8 mouse cellular contexts compared by ENCODE assay signal in genomic region chr1:87510166-87510691, GRCm38 (mm10). TPM values are rescaled to one million over a fixed set of nuclear protein-coding genes. Genes with fewer than 3 reads are reported as not detected.
DNase-seq lines count a peak whose midpoint lies in the region; ATAC-seq and TF ChIP-seq lines count a peak whose summit lies in the region.

No protein-coding gene starts in this region.

- 1% methylated on average over 51 of the region's 61 CpGs for WGBS in forebrain, postnatal 0 days
- WGBS in kidney, postnatal 0 days: under 1% methylated on average over 47 of the region's 61 CpGs
- 3% methylated on average over 26 of the region's 61 CpGs for whole genome bisulfite sequencing in liver, postnatal 0 days (ENCODE audit: insufficient replicate concordance)

- no peak for TF ChIP-seq EP300 in liver, postnatal 0 days (IDR thresholded peaks at IDR 0.05; ENCODE audit: low read depth)

- H3K36me3 ChIP-seq in forebrain, postnatal 0 days (ENCODE audit: insufficient read depth): no peaks in the 10 kb centered on the region
- no peaks in the 10 kb centered on the region for H3K36me3 ChIP-seq in kidney, postnatal 0 days (ENCODE audit: insufficient read depth, low read length)
- H3K36me3 ChIP-seq in liver, postnatal 0 days (replicated peaks; ENCODE audit: insufficient read depth, low read length): peaks cover 2% of the 10 kb centered on the region; the same call in 1 of the 2 replicates

- peak; percentile 93 for ATAC-seq in forebrain, postnatal 0 days
- peak; percentile 69 for ATAC-seq in kidney, postnatal 0 days (replicated peaks; ENCODE audit: low FRiP score, low read depth)
- ATAC-seq in liver, postnatal 0 days: peak; percentile 38

- H3K4me2 ChIP-seq in forebrain, postnatal 0 days (ENCODE audit: low read depth): peak overlapping the region; percentile 94
- H3K4me2 ChIP-seq in kidney, postnatal 0 days (ENCODE audit: low read length): peak overlapping the region; percentile 99
- H3K4me2 ChIP-seq in liver, postnatal 0 days (ENCODE audit: low read depth, low read length): peak overlapping the region; percentile 86

- H3K9ac ChIP-seq in forebrain, postnatal 0 days: peak overlapping the region; percentile 80
- peak overlapping the region; percentile 38; the same call in 1 of the 2 replicates for H3K9ac ChIP-seq in kidney, postnatal 0 days (ENCODE audit: low read depth, low read length)
- H3K9ac ChIP-seq in liver, postnatal 0 days (replicated peaks): no peak overlapping the region; the same call in 1 of the 2 replicates

- H3K4me3 ChIP-seq in left cerebral cortex, adult 2 months: peak overlapping the region; percentile 76
- peak overlapping the region; percentile 78 for H3K4me3 ChIP-seq in forebrain, postnatal 0 days (ENCODE audit: low read depth, low read length)
- peak overlapping the region; percentile 68 for H3K4me3 ChIP-seq in kidney, postnatal 0 days (replicated peaks; ENCODE audit: low read depth, low read length)
- peak overlapping the region; percentile 54 for H3K4me3 ChIP-seq in liver, postnatal 0 days (ENCODE audit: low read depth, low read length)

- TF ChIP-seq CTCF in left cerebral cortex, adult 2 months (IDR thresholded peaks at IDR 0.05): no peak
- TF ChIP-seq CTCF in forebrain, postnatal 0 days (IDR thresholded peaks at IDR 0.05; ENCODE audit: low read depth): no peak
- no peak for TF ChIP-seq CTCF in kidney, postnatal 0 days (IDR thresholded peaks at IDR 0.05; ENCODE audit: low read depth)
- TF ChIP-seq CTCF in liver, postnatal 0 days (IDR thresholded peaks at IDR 0.05; ENCODE audit: low read depth): no peak

- H3K4me1 ChIP-seq in forebrain, postnatal 0 days (ENCODE audit: insufficient read depth): peaks cover 7% of the 10 kb centered on the region; the same call in 1 of the 2 replicates
- H3K4me1 ChIP-seq in kidney, postnatal 0 days (replicated peaks; ENCODE audit: insufficient read depth, low read length): peaks cover 5% of the 10 kb centered on the region; the same call in 1 of the 2 replicates
- peaks cover 7% of the 10 kb centered on the region; the same call in 1 of the 2 replicates for H3K4me1 ChIP-seq in liver, postnatal 0 days (ENCODE audit: insufficient read depth)

- intact Hi-C loops in left cerebral cortex, adult 2 months (cut with DNase I): no loop called here

- peak overlapping the region; percentile 98 for H3K27ac ChIP-seq in left cerebral cortex, adult 2 months
- peak overlapping the region; percentile 55 for H3K27ac ChIP-seq in forebrain, postnatal 0 days (ENCODE audit: low read depth, low read length)
- H3K27ac ChIP-seq in kidney, postnatal 0 days: no peak overlapping the region
- no peak overlapping the region for H3K27ac ChIP-seq in liver, postnatal 0 days (ENCODE audit: low read depth)

- H3K9me3 ChIP-seq in forebrain, postnatal 0 days (ENCODE audit: low read length): no peaks in the 10 kb centered on the region
- H3K9me3 ChIP-seq in kidney, postnatal 0 days (replicated peaks; ENCODE audit: low read length): no peaks in the 10 kb centered on the region
- peaks cover 5% of the 10 kb centered on the region; the same call in 1 of the 2 replicates for H3K9me3 ChIP-seq in liver, postnatal 0 days (ENCODE audit: low read length)

- peaks cover 12% of the 10 kb centered on the region; the same call in 1 of the 2 replicates for H3K27me3 ChIP-seq in forebrain, postnatal 0 days (ENCODE audit: insufficient read depth, low read length)
- peaks cover 17% of the 10 kb centered on the region for H3K27me3 ChIP-seq in kidney, postnatal 0 days (ENCODE audit: insufficient read depth, low read length)
- H3K27me3 ChIP-seq in liver, postnatal 0 days (ENCODE audit: insufficient read depth, low read length): peaks cover 32% of the 10 kb centered on the region

- DNase-seq in left cerebral cortex, adult 2 months (ENCODE audit: extremely low spot score in 1 of 2, low spot score in 2 of 2): peak; percentile 79 to 81
- DNase-seq in left cerebral cortex, adult 9 months (ENCODE audit: low spot score in 2 of 2): no peak
- DNase-seq in cerebellum, adult 11 months: peak; percentile 27
- DNase-seq in forebrain, postnatal 0 days: peak; percentile 85
- DNase-seq in kidney, postnatal 0 days (ENCODE audit: low spot score): peak; percentile 45
- DNase-seq in liver, postnatal 0 days: peak; percentile 33
- DNase-seq in retina, postnatal 1 day: peak; percentile 88
- DNase-seq in spleen, postnatal 14 days (ENCODE audit: low spot score in 2 of 2): no peak

RNA-seq across cellular contexts. Expression of gene Neu2, which starts 0.5 kb away (rescaled TPM):
- 1 to 10 TPM; 7.5 to 8.0 TPM for total RNA-seq in left cerebral cortex, adult 2 months (2021)
- total RNA-seq in forebrain, postnatal 0 days (2014; rRNA removed): 0.38 and 1.4 TPM in 2 replicates
- polyA plus RNA-seq in forebrain, postnatal 0 days (2015; fragmentation: Nextera tagmentation; extraction: Ambion mirVana): 0.99 and 1.3 TPM in 2 replicates
- 2.9 and 3.0 TPM in 2 replicates for polyA plus RNA-seq in kidney, postnatal 0 days (2015; fragmentation: Nextera tagmentation; extraction: Ambion mirVana)
- 0.54 and 0.67 TPM in 2 replicates for polyA plus RNA-seq in liver, postnatal 0 days (2015; fragmentation: Nextera tagmentation; extraction: Ambion mirVana)

RNA-seq across cellular contexts. Expression of gene Snorc, which starts 40.2 kb away (rescaled TPM):
- under 1 TPM in 1 of 2 experiments, not detected in 1; 0.84 TPM for total RNA-seq in left cerebral cortex, adult 2 months (2021)
- not detected in 2 replicates for total RNA-seq in forebrain, postnatal 0 days (2014; rRNA removed)
- polyA plus RNA-seq in forebrain, postnatal 0 days (2015; fragmentation: Nextera tagmentation; extraction: Ambion mirVana): 0.79 and 1.5 TPM in 2 replicates
- not detected in 2 replicates for polyA plus RNA-seq in kidney, postnatal 0 days (2015; fragmentation: Nextera tagmentation; extraction: Ambion mirVana)
- 0.25 and 0.34 TPM in 2 replicates for polyA plus RNA-seq in liver, postnatal 0 days (2015; fragmentation: Nextera tagmentation; extraction: Ambion mirVana)

Comparison
In these comparisons a context has a peak if more than half of its experiments do, and no peak if none do; other contexts are left out.
1. DNase-seq: peak in left cerebral cortex, adult 2 months (2 of 2), cerebellum, adult 11 months (single experiment), forebrain, postnatal 0 days (single experiment), kidney, postnatal 0 days (single experiment), liver, postnatal 0 days (single experiment) and retina, postnatal 1 day (single experiment); none in left cerebral cortex, adult 9 months (0 of 2) and spleen, postnatal 14 days (0 of 2).
2. H3K27ac ChIP-seq: peak in left cerebral cortex, adult 2 months (single experiment) and forebrain, postnatal 0 days (single experiment); none in kidney, postnatal 0 days (single experiment) and liver, postnatal 0 days (single experiment).
3. ATAC-seq: peak in every context shown above with its lines; median percentile 93 in forebrain, postnatal 0 days; 69 in kidney, postnatal 0 days; 38 in liver, postnatal 0 days.
4. Peak in every context shown above with its lines, with median percentiles within 50 percentile points of each other: H3K4me3 ChIP-seq and H3K4me2 ChIP-seq.